Mouse (Mus musculus): ENCODE data around the gene Cntn1. TPM values are rescaled to one million over a fixed set of nuclear protein-coding genes. Genes with fewer than 3 reads are reported as not detected.
A peak's percentile ranks its signal among the peaks of the same experiment; 100 is the strongest.

Gene Cntn1
- total RNA-seq, 2 experiments from 2014 or later, result 1.4 to 2.0 TPM

DNA sequence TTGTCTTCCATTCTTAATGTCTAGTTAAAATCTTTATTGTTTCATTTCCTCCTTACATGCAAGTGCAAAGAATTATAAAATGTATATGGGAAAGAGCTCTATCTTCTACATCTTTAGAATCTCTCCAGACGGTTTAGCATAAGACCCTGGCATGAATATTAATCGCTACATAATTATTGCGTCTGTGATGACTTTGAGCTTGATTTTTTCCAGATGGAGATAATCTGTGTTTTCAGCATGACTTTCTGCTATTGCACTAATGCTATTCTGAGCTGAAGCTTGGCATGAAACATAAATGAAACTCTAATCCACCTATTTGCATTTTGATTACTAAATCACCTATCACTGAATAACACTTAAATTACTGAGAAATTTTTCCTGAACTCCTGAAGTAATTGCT, 82.0 kb downstream of the Cntn1 start:
- intact Hi-C loops (cut with DNase I; ENCODE audit: low total_unique reads), result no loop called here
- DNase-seq, result no peak

DNA sequence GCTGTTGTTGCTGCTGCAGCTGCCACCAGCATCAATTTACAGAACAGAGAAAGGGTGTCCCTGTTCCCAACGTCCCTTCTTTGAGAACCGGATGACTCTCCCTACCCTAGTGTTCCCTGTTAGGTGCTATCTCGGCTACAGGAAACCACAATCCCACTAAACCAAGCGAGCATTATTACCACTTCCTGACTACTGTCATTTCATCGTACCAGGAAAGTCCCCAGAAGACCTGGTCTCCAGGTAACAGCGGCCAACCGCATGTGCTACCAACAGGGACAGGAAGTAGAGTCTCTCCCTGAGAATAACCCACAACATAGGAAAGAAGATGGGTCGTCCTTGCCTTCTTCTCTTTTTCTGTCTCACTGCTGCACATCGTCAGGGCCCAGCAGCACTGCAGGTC, 83.3 kb downstream of the Cntn1 start:
- DNase-seq, result no peak
- intact Hi-C loops (cut with DNase I; ENCODE audit: low total_unique reads), result no loop called here

DNA sequence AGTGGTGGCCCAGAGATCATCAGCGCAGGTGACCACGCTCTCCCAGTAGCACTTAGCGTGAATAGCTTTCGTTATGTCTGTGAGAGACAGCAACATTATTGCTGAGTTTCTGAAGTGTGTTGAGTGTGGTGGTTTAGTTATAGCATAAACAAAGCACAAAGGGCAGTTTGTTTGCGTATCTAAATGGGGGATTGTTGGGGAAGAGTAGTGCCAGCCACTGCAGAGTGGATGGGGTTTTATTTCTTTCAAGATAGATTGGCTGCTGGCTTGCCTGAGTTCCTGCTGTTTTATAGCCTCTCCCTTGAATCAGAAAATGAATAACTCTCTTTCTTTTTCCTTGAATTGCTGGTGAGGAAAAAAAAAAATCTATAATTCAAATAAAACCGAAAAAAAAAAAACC, 86.1 kb downstream of the Cntn1 start:
- intact Hi-C loops (cut with DNase I; ENCODE audit: low total_unique reads), result no loop called here
- no peak for DNase-seq

DNA sequence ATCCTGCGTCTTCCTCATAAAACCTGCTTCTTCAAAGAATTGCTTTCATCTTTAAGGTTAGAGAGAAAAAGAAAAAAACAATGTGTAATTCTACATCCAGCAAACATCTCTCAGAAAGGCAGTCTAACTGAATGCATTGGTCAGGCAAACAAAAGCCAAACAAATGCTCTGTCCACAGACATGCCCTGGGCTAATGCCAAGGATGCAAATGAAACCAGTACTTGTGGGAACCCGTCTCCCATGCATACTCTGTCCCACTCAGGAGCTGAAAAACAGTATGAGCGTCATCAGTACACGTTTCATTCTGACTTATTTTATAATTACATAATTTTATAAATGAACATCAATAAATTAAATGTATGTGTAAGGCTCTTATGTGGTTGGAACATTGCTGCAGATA, 91.0 kb downstream of the Cntn1 start:
- DNase-seq, result no peak

DNA sequence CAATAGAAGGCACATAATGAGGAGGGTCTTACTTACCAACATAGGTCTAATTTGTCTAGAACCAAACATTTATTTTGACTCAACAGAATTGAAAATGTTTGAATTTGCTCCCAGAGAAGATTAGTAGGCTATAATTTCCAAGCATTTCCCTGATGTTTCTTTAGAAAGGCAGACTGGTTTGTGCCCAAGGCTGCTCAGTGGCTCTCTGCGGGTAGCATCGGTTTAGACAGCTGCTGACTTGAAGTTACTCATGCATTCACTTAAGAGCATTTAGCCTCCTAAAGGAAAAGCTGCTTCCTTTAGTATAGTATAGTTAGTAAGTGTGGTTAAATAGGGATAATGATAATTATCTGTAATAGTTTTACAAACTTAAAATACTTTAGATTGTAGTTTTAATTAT, 104.0 kb downstream of the Cntn1 start:
- intact Hi-C loops (cut with DNase I; ENCODE audit: low total_unique reads), result no loop called here
- DNase-seq, result no peak

More for the DNA sequence above, 91.0 kb downstream of the Cntn1 start:
- intact Hi-C loops (cut with DNase I; ENCODE audit: low total_unique reads), result no loop called here

DNA sequence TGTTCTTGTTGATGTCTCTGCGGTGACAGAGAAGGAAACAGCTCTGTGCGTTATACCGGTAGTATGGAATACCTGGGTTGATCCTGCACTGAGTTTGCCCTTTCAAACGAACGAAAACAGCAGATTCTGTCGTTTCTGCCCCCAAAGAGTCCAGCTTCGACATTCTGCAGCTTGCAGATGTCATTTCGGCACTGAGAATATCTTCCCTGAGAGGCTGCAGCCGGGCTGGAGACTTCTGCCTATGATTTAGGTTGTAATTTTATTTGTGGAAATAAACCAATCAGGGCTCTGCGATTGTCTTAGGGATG, 109.8 kb downstream of the Cntn1 start:
- intact Hi-C loops (cut with DNase I; ENCODE audit: low total_unique reads), result no loop called here
- no peak for DNase-seq

DNA sequence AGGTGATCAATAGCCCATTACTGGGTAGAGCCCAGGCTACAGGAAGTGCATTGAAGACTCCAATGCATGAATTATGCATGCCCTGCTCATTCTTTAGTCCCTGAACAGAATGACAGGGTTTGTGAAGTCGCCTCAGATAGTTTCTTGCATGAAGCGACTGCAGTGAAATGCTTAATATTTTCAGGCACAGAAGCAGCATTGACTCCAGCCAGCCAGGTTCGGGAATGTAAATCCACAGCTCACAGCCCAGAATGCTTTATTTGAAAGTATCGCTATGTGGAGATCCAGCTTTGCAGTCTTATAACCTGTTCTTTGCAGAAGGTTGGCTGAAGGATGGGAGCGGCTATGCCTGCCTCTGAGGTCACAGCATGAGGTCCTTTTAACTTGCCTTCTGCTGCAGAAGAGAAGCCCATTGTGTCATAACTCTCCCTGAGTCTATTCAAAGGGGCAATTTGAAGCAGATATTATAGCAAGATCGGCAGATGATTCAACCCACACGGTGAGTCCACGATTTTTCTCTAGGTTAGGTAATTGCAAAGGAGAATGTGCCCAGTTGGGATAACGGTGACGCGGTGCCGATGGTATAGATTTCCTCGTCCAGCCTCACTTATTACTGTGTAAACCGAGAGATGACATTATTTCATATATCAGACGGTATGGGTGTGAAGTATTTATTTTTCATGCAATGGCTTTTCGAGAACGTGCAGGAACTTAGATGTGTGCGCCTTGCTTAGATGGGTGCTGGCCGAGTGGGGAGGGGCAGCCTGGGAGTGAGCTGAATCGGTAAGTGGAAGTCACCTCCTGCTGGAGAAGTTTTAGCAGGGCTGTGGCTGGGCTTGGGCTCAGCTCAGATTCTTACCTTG, 110.4 kb downstream of the Cntn1 start:
- DNase-seq, result no peak
- intact Hi-C loops (cut with DNase I; ENCODE audit: low total_unique reads), result no loop called here

DNA sequence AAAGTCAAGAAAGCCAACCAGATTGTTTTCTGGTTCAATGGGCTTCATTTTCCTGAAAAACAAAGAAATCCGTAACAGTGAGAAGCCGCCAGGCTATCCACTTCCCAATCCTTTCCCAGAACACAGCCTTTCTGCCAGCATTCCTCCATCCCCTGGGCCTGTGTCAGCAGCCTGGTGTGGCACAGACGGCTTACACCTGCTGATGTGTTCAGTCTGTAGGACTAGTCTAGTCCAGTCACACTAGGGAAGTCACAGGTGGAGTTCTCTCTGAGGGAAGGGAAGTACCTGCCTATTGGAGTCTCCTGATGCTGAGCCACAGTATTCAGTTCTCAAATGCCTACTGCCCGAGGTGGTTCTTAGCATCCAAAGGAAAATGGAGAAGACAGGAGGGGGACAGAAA, 111.9 kb downstream of the Cntn1 start:
- DNase-seq, result no peak
- intact Hi-C loops (cut with DNase I; ENCODE audit: low total_unique reads), result no loop called here

DNA sequence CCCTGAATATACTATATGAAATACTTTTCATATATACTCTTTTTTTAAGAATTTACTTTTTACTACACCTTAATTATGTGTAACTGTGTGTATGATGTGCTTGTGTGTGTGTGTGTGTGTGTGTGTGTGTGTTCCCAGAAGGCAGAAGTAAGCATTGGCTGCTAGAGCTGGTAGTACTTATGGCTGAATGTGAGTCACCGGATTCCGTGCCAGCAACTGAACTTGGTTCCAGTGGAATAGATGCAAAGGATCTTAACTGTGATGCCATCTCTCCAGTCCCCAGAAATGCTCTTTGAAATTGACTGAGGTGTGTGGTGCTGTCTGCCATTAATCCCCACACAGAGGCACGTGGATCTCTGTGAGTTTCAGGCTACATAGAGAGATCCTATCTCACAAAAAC, 113.2 kb downstream of the Cntn1 start:
- DNase-seq, result no peak

DNA sequence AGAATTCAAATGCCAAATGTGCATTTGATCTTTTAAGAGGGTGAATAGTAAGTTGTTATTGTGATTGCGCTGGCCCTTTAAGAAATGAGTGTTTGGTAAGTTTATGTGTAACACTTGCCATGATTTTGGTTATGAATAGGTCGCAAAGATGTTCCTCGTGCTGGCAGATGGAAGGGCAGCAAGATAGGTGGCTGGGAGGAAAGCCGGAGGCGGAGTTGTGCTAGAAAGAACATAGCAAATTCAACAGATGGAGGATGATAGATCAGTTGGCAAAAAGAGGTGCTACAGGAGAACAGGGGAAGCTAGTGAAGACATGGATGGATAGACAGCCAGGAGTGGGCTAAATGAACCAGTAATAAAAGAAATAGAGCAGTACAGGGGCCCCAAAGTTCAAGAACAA, 115.3 kb downstream of the Cntn1 start:
- no peak for DNase-seq
- intact Hi-C loops (cut with DNase I; ENCODE audit: low total_unique reads), result no loop called here

More for the DNA sequence above, 113.2 kb downstream of the Cntn1 start:
- intact Hi-C loops (cut with DNase I; ENCODE audit: low total_unique reads), result no loop called here

DNA sequence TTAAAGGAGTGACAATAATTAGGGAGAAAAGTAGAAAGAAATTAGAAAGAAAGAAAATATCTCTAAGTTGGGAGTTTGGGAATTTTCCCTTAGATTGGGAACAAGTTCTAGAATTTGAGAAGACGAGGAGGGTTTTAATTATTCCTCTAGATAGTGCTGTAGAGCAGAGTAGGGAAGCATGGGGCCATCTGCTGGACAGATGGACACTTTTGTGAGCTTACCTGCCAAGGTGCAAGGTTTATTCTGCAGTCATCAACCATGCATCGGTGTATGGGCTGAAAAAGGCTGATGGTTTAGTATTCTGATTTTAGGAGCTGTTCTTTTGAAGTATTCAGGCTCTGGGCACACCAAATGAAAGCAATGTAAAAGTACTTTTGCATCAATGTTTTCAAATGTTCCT, 124.8 kb downstream of the Cntn1 start:
- DNase-seq, result no peak
- intact Hi-C loops (cut with DNase I; ENCODE audit: low total_unique reads), result no loop called here

DNA sequence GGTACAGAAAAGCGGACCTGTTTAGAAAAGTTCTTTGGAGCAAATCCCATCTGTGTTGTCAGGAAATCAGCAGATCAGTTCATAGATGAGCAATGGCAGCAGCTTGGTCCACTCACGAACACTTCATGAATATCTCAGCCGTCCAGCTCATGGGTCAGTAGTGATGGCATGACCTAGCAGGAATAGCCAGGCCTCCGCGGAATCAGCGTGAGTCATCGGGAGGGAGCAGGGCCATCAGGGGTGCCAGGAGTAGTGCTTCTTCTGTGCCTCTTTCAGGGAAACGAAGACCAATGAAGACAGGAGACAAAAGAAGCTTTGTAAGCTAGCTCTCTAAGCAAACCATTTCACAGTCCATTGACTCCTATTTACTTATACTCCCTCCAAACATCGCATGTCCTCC, 126.4 kb downstream of the Cntn1 start:
- DNase-seq, result no peak
- intact Hi-C loops (cut with DNase I; ENCODE audit: low total_unique reads), result no loop called here

DNA sequence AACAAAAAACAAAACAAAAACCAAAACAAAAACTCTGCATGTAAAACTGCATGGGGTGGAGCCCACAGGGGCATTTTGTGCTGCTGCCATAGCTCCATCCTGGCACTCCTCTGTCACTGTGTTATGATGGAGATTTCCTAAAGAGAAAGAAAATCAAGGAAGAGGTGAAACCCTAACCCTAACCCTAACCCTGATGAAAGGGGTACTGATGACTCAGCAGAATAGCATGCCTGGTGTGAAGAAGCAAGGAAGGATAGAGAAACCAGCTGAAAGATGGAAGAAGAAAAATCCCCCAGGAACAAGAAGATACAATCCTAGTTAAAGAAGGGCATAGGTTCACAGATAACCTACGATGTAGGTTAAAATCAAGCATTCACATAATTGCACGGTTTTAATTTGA, 134.5 kb downstream of the Cntn1 start:
- DNase-seq, result no peak
- intact Hi-C loops (cut with DNase I; ENCODE audit: low total_unique reads), result no loop called here

DNA sequence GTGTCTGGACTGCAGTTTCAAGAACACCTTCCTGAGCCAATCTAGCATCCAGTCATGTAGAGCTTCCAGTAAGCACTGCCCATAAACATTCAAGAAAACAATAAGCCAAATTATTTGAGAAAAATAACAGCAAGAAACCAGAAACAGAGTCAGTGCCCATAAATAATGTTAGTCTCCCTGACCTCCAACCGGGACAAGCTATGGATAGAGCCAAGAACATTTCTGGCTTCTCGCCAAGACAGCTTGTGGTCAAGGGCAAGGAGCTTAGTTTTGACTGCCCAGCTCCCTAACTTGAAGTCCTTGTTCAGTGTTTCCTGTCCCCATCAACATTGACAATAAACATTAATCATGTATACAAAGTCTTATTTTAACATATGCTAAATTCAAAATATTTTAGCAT, 139.0 kb downstream of the Cntn1 start:
- intact Hi-C loops (cut with DNase I; ENCODE audit: low total_unique reads), result no loop called here
- peak; percentile 18 for DNase-seq

DNA sequence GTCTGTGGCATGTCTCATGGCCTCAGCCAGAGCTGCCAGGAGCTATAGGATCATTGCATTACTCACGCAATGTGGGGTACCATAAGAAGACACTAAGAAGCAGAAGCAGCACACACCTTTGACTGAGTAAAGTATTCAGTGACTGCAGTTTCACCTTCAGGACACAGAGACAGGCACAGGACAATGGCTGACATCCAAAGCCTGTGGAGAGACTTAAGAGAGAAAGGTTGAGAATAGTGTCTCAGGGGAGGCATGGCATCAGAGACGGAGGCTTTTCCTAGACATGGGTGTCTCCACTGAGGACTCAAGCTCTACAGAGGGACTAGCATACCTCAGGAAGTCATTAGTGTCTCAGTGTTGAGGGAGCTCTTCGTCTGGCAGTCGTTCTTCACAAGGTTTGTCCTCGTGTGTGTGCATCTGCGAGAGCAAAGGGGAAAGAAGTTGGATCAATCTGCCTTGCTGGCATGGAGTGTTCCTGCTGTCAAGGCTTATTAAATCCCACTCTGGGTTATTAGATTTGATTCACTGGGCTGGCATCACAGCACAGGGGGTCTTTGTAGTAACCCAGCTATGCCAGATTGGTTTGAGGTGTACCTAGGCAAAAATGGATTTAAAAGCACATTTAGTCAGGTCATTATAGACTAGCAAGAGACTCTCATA, 149.5 kb downstream of the Cntn1 start:
- intact Hi-C loops (cut with DNase I; ENCODE audit: low total_unique reads), result no loop called here
- DNase-seq, result no peak

DNA sequence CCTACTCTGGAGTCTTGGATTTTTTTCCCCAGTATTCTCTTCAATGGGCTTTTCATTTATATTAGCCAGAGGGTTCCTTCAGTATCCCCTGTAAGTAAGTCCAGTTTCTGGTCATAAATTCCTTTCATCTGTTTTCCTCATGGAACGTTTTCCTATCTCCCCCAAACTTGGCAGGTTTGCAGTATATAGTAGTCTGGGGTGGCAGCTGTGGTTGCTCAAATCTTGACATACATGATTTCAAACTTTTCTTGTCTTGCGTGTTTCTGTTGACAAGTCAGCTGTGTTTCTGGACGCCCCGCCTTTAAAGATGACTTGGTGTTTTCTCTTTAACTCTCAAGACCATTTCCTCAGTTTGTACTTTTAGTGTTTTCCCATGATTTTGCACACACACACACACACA, 155.7 kb downstream of the Cntn1 start:
- intact Hi-C loops (cut with DNase I; ENCODE audit: low total_unique reads), result no loop called here
- no peak for DNase-seq

DNA sequence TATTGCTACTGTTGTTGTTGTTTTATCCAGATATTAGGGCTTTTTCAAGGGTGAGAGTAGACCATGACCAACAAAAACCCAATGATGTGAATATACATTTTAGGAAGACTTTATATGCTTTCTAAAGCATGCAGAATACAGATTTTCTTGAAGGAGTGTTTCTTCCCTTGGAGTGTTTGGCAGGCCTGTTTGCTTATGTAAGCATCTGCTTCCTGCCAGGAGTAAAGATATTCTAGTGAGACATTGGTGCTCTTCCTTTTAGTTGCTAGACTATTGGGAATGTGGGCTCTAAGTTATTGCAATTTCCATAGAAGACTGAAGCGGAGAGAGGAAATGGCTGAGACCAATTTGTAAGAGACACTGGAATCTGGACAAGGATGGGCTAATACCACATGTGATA, 158.8 kb downstream of the Cntn1 start:
- intact Hi-C loops (cut with DNase I; ENCODE audit: low total_unique reads), result no loop called here
- no peak for DNase-seq

DNA sequence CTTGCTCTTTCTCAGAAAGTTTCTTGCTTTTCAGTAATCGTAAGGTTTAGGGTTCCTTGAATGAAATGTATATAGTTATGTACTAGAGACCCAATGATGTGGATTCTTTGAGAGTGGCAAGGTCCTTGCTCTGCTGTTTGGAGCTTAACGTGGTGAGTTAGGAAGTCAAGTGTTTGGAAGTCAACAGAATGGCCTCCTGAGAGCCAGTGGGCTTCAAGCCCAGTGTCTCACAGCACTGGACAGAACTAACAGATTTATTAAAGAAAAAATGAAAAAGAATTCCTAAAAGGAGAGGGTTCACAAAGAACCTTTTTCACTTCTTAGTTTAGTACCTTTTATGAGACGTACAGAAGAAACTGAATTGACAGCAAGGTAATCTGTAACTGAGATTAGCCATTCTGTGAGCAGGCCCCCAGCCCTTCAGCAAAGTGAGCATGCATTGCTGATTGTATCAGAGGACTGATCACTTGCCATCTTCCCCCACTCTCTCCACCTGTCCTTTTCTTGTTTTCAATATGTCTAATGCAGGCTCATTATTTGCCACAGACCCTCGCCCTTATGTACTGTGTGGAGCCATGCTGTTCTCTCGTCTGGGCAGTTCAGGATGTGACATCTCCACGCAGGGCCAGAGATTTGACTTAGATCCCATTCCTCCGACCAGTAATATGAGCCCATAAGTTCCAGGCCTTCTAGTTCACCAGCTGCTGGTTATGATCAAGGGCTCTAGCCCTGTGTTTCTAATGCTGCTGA, 159.7 kb downstream of the Cntn1 start:
- intact Hi-C loops (cut with DNase I; ENCODE audit: low total_unique reads), result no loop called here
- DNase-seq, result no peak

DNA sequence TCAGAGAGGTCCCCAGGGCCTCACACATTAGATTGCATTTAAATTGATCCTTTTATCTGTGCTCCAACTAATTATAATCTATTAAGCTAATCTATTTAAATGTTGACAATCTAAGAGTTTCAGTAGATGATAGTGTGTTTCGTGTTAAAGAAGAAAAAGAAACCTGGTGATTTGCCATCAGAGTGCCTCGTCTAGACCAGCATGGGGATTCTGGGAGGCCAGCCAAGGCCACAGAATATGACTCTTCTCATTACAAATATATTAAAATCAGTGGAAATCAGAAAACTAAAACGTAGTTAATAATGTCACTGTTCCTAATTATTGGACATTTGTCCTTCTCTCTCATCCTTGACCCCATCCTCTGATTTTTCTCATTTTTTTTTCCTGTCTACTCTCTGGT, 164.9 kb downstream of the Cntn1 start:
- intact Hi-C loops (cut with DNase I; ENCODE audit: low total_unique reads), result no loop called here
- no peak for DNase-seq

DNA sequence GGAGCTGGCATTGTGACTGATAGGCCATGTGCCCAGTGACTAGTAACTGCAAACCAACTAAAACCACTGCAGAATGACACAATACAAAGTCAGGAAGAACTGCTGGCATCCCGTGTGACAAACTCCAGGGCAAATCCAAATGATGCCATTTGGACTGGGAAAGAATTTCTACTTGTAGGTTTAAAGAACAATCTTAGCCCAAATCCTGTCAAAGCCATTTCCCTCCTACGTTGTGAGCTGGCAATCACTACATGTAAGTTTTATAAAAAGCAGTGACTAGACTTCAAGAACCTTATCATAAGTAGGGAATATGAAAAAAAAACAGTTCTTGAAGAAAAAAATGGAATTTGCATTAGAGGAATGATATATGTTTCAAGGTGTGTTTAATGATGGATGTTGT, 170.5 kb downstream of the Cntn1 start:
- intact Hi-C loops (cut with DNase I; ENCODE audit: low total_unique reads), result no loop called here

DNA sequence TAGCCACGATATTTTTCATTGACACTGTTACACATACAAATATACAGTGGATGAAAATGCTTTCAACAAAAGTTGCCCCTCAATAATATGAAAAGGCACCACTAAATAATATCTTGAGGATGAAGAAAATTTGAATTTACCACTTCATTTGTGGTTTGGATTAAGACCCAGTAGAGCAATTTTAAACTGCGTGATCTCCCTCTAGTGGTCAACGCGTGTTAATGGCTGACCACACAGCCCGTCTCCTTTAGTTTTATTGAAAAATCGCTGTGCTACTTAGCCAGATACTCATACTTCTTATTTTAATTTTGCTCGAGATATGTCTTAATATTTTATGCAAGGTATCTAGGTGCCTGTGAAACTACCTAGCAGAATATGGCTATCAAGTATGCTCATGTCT, 180.4 kb downstream of the Cntn1 start:
- DNase-seq, result no peak
- intact Hi-C loops (cut with DNase I; ENCODE audit: low total_unique reads), result loop anchor here (5.0 kb wide), 1 partner anchor 259 kb away; no protein-coding TSS in a partner anchor

More for the DNA sequence above, 170.5 kb downstream of the Cntn1 start:
- no peak for DNase-seq
